Mouse (Mus musculus) liver, embryonic 14.5 days (tissue): ENCODE measurements around the gene Cux1. TPM values are rescaled to one million over a fixed set of nuclear protein-coding genes. Genes with fewer than 3 reads are reported as not detected.

Source experiments
- ATAC-seq: fragments of 200-750 bp; cut with Nextera tagmentation; 2 replicates; pipeline ENCODE4 v1.8.0; 2017; ENCODE audit warnings: moderate number of reproducible peaks, mild to moderate bottlenecking, moderate library complexity; ENCODE audit not compliant: insufficient read depth
- DNase-seq, 3 experiments: peaks; one replicate each; pipeline ENCODE4 v3.0.0-alpha.2; 2012 to 2013; ENCODE audit warnings: low read depth in 3 of 3, low spot score in 3 of 3
- H3K27ac ChIP-seq: fragments of 300-500 bp; sonication (generic); 2 replicates; pipeline ENCODE4 v1.5.1; 2014; ENCODE audit warnings: moderate library complexity, mild to moderate bottlenecking, control low read depth, inconsistent platforms
- H3K27me3 ChIP-seq: fragments of 300-500 bp; sonication (generic); 2 replicates; pipeline ENCODE4 v1.6.1; 2014; ENCODE audit warnings: mild to moderate bottlenecking, low read length, moderate library complexity; ENCODE audit not compliant: control insufficient read depth, insufficient read depth
- H3K36me3 ChIP-seq: fragments of 300-500 bp; sonication (generic); replicated peaks from 2 replicates; pipeline ENCODE4 v1.6.1; 2014; ENCODE audit warnings: low read depth; ENCODE audit not compliant: control insufficient read depth, insufficient read depth
- H3K4me1 ChIP-seq, 2 experiments: fragments of 200-500 bp in 1 of 2; fragments of 300-500 bp in 1 of 2; sonication (generic) in 1 of 2; replicated peaks; 2 replicates each; pipeline ENCODE4 v1.6.1; 2012 to 2014; ENCODE audit warnings: antibody characterized with exemption in 1 of 2, inconsistent platforms in 1 of 2, low read length in 1 of 2; ENCODE audit not compliant: control insufficient read depth in 2 of 2, insufficient read depth in 2 of 2
- H3K4me2 ChIP-seq: fragments of 300-500 bp; sonication (generic); 2 replicates; pipeline ENCODE4 v1.6.1; 2014; ENCODE audit warnings: low read depth, mild to moderate bottlenecking, control low read depth, moderate library complexity
- H3K4me3 ChIP-seq, 2 experiments: fragments of 200-500 bp in 1 of 2; fragments of 300-500 bp in 1 of 2; sonication (generic) in 1 of 2; 2 replicates each; pipeline ENCODE4 v1.5.1; 2012 to 2014; ENCODE audit warnings: low read depth in 2 of 2, low read length in 2 of 2, mild to moderate bottlenecking in 2 of 2, control low read depth in 1 of 2, inconsistent platforms in 1 of 2, moderate library complexity in 1 of 2; ENCODE audit not compliant: insufficient read depth in 1 of 2
- H3K9ac ChIP-seq: fragments of 300-500 bp; sonication (generic); replicated peaks from 2 replicates; pipeline ENCODE4 v1.6.1; 2014; ENCODE audit warnings: mild to moderate bottlenecking, control low read depth, moderate library complexity
- H3K9me3 ChIP-seq: fragments of 300-500 bp; sonication (generic); 2 replicates; pipeline ENCODE4 v1.6.1; 2016; ENCODE audit warnings: low read length, mixed read lengths; ENCODE audit not compliant: control insufficient read depth
- CTCF ChIP-seq: IDR thresholded peaks from 2 replicates; pipeline ENCODE4 v1.5.1; 2016; ENCODE audit warnings: antibody characterized with exemption, low read depth, control low read depth
- EP300 ChIP-seq: IDR thresholded peaks from 2 replicates; pipeline ENCODE4 v1.6.1; 2016; ENCODE audit warnings: antibody characterized with exemption, low read depth
- WGBS: fragments of 180-500 bp; shearing (Covaris S2); extraction: QIAGEN DNeasy Blood & Tissue Kit; methylation state at CpG from one replicate; pipeline ENCODE4 v1.1.7; 2014; ENCODE audit not compliant: insufficient replicate concordance; 5-methylcytosine and 5-hydroxymethylcytosine counted together
- polyA plus RNA-seq, 2 experiments: library from polyadenylated mRNA; depleted of rRNA in 1 of 2; stranded (reverse) in 1 of 2; unstranded in 1 of 2; fragments of >200 nt; fragmentation: Nextera tagmentation in 1 of 2; extraction: Ambion mirVana in 1 of 2; gene quantifications; 2 replicates each; pipeline versions ENCODE4 v1.2.1 to v1.2.3; 2012 to 2014

The Cux1 gene
- polyA plus RNA-seq, 2 experiments, result 9.0 to 12.4 TPM

DNA sequence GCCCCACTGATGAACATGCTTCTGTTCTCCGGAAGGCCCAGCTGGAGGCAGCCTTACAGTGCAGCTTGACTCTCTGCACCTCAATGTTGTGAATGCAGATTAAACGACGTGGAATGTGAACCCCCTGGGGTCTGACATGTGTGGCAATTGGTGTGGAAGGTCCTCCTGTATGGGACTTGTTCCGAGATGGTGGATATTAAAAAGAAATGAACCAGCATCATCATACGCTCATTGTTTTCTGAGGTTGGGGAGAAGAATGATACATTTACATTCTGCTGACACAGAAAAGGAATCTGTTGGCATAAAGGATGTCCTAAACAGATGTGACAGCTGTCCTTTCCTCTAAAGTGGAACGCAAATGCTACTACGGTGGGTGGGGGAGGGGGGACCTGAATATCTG is 203.9 kb downstream of the Cux1 start:
- no peak overlapping the region for H3K4me3 ChIP-seq

DNA sequence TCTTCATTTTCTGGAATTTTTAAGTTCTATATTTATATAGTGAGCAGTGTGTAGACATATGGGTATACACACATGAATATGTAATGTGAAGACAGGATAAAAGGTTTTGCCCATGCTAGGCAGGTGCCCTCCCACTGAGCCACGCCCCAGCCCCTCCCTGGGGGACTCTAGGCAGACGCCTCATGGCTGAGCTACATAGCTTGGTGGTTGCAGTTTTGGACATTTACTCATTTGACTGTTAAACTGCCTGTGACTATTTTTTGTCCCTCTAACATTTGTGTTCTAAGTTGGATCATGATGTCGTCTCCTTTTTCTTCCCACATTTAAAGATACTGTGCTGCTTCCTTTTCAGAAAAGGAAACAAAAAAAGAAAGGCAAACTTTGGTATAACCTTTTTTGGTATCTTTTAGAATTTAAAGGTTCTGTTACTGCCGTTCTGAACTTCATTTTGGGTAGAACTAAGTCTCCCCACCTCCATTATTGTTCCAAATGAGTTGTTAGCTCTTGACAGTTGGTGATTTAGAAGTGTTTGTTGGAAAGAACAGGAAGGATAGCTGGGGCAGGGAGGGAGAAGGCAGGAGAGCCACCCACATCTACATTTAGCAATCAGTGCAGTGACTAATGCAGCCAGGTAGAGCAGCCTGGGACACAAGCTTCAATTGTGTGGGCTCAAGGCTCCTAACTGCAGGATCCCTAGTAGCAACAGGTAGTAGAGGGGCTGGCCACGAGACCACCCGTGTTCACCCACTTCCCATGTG is 204.6 kb downstream of the Cux1 start:
- DNase-seq, result no peak
- H3K4me2 ChIP-seq, result no peak overlapping the region
- H3K9me3 ChIP-seq, result no peaks in the 10 kb centered on the region
- no peaks in the 10 kb centered on the region for H3K27me3 ChIP-seq
- H3K36me3 ChIP-seq, result no peaks in the 10 kb centered on the region
- H3K27ac ChIP-seq, result no peak overlapping the region
- no peaks in the 10 kb centered on the region for H3K4me1 ChIP-seq
- 65% methylated on average over 6 of the region's 6 CpGs for whole genome bisulfite sequencing
- TF ChIP-seq EP300 (no peak), CTCF (no peak)
- no peak for ATAC-seq
- H3K9ac ChIP-seq, result no peak overlapping the region
- no peak overlapping the region for H3K4me3 ChIP-seq

More for the DNA sequence above, 203.9 kb downstream of the Cux1 start:
- no peak for DNase-seq
- H3K27ac ChIP-seq, result no peak overlapping the region
- no peaks in the 10 kb centered on the region for H3K36me3 ChIP-seq
- H3K9me3 ChIP-seq, result no peaks in the 10 kb centered on the region
- no peaks in the 10 kb centered on the region for H3K4me1 ChIP-seq
- no peak overlapping the region for H3K4me2 ChIP-seq
- no peak for ATAC-seq
- no peaks in the 10 kb centered on the region for H3K27me3 ChIP-seq
- whole genome bisulfite sequencing, result 76% methylated on average over 7 of the region's 7 CpGs
- TF ChIP-seq EP300, result no peak
- TF ChIP-seq CTCF, result no peak
- H3K9ac ChIP-seq, result no peak overlapping the region

DNA sequence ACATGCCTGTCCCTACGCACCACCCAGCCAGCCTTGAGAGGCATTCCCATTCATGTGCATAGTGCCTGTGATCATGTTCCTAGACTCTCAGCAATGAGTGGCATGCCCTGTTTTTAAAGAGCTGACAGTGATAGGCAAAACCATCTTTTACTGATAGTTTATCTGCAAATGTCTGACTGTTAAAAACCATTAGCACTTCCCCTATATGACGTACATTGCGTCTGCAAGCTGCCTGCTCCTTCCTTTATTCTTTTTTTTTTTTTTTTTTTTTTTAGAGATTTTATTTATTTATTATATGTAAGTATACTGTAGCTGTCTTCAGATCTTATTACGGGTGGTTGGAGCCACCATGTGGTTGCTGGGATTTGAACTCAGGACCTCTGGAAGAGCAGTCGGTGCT is 205.3 kb downstream of the Cux1 start:
- no peak overlapping the region for H3K9ac ChIP-seq
- no peaks in the 10 kb centered on the region for H3K36me3 ChIP-seq
- H3K9me3 ChIP-seq, result no peaks in the 10 kb centered on the region
- no peak for ATAC-seq
- H3K4me3 ChIP-seq, result no peak overlapping the region
- no peaks in the 10 kb centered on the region for H3K4me1 ChIP-seq
- H3K4me2 ChIP-seq, result no peak overlapping the region
- H3K27ac ChIP-seq, result no peak overlapping the region
- no peak for DNase-seq
- H3K27me3 ChIP-seq, result no peaks in the 10 kb centered on the region
- TF ChIP-seq EP300, result no peak
- WGBS, result 84% methylated on average over 5 of the region's 5 CpGs

DNA sequence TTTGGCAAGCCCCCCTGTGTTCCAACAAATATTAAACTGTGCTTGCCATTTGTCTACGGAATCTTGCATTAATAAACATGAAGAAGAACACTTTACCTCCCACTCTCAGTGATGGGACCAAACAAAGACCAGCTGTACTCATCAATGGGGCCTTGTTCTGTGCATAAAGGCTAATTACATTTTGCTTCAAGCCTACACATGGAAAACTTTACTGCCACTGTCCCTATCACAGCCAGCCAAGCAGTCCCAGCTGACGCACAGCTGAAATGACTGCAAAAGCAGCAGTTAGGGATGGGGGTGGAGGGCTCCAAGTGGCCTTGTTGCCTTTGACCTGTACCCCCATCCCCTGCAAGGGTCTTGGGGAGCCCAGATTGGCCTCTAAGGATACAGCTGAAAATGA is 210.1 kb downstream of the Cux1 start:
- DNase-seq (no peak), ATAC-seq (no peak)
- H3K4me1 ChIP-seq, result no peaks in the 10 kb centered on the region
- H3K4me3 ChIP-seq, result no peak overlapping the region
- no peak for TF ChIP-seq EP300
- TF ChIP-seq CTCF, result no peak
- no peaks in the 10 kb centered on the region for H3K36me3 ChIP-seq
- H3K27ac ChIP-seq, result no peak overlapping the region
- H3K9me3 ChIP-seq, result no peaks in the 10 kb centered on the region
- no peak overlapping the region for H3K4me2 ChIP-seq
- 80% methylated on average over 2 of the region's 2 CpGs for WGBS
- no peaks in the 10 kb centered on the region for H3K27me3 ChIP-seq
- H3K9ac ChIP-seq, result no peak overlapping the region

DNA sequence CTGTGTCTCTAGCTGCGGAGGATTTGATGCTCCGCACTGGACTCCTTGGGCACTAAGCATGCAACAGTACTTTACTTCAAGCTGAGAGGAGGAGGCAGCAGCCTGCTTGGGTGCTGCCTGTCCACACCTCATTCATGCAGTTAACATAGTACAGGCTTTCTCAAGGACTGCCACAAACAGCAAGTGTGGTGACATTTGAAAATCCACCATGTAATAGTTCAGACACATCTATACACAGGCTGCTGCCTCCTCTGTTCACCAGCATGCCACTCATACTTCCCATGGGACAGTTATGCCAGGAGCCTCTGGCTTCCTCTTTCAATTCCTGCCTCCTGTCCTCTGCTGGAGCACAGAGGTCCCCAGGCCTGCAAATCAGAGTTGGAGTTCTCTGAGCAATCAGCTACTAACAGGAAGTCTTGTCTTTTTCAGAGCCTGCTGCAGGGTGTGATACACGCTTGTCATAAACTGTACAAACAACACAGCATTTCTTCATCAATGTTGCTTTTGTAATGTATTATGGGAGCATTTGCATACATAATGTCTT is 211.6 kb downstream of the Cux1 start:
- Histone ChIP-seq H3K27ac (no peak overlapping the region), H3K4me3 (no peak overlapping the region), H3K4me1 (no peaks in the 10 kb centered on the region), H3K9ac (no peak overlapping the region), H3K36me3 (no peaks in the 10 kb centered on the region), H3K27me3 (no peaks in the 10 kb centered on the region), H3K4me2 (no peak overlapping the region), H3K9me3 (no peaks in the 10 kb centered on the region)
- ATAC-seq, result no peak
- no peak for TF ChIP-seq CTCF
- TF ChIP-seq EP300, result no peak
- WGBS, result 71% methylated on average over 3 of the region's 3 CpGs
- no peak for DNase-seq
